Mouse (Mus musculus) heart, embryonic 14.5 days (tissue): ENCODE data around the gene Vmn2r93. TPM values are rescaled to one million over a fixed set of nuclear protein-coding genes. Genes with fewer than 3 reads are reported as not detected.

Experiments used
- ATAC-seq: fragments of 200-750 bp; cut with Nextera tagmentation; 2 replicates; pipeline ENCODE4 v1.8.0; 2017; ENCODE audit warnings: low read depth, moderate TSS enrichment; ENCODE audit not compliant: insufficient number of reproducible peaks, insufficient read depth, low FRiP score
- H3K27ac ChIP-seq, 2 experiments: fragments of 200-500 bp in 1 of 2; fragments of 300-500 bp in 1 of 2; sonication (generic) in 1 of 2; replicated peaks in 1 of 2; 2 replicates each; pipeline ENCODE4 v1.5.1; 2012 to 2014; ENCODE audit warnings: low read depth in 2 of 2, low read length in 2 of 2, control low read depth in 1 of 2, mild to moderate bottlenecking in 1 of 2, mixed read lengths in 1 of 2; ENCODE audit not compliant: control insufficient read depth in 1 of 2, insufficient read depth in 1 of 2
- H3K27me3 ChIP-seq: fragments of 300-500 bp; sonication (generic); 2 replicates; pipeline ENCODE4 v1.6.1; 2014; ENCODE audit warnings: mild to moderate bottlenecking, low read length, control low read depth; ENCODE audit not compliant: control insufficient read depth, insufficient read depth
- H3K36me3 ChIP-seq: fragments of 300-500 bp; sonication (generic); 2 replicates; pipeline ENCODE4 v1.6.1; 2014; ENCODE audit warnings: mild to moderate bottlenecking, control low read depth, low read length, mixed read lengths; ENCODE audit not compliant: control insufficient read depth, insufficient read depth
- H3K4me1 ChIP-seq, 2 experiments: fragments of 200-500 bp in 1 of 2; fragments of 300-500 bp in 1 of 2; sonication (generic) in 1 of 2; 2 replicates each; pipeline ENCODE4 v1.6.1; 2012 to 2014; ENCODE audit warnings: low read length in 2 of 2, control low read depth in 1 of 2, mixed read lengths in 1 of 2; ENCODE audit not compliant: control insufficient read depth in 2 of 2, insufficient read depth in 2 of 2
- H3K4me2 ChIP-seq: fragments of 300-500 bp; sonication (generic); 2 replicates; pipeline ENCODE4 v1.6.1; 2014; ENCODE audit warnings: mild to moderate bottlenecking, low read length
- H3K4me3 ChIP-seq, 2 experiments: fragments of 200-500 bp in 1 of 2; fragments of 300-500 bp in 1 of 2; sonication (generic) in 1 of 2; 2 replicates each; pipeline ENCODE4 v1.5.1; 2012 to 2014; ENCODE audit warnings: low read length in 2 of 2, mild to moderate bottlenecking in 2 of 2, control low read depth in 1 of 2, low read depth in 1 of 2, moderate library complexity in 1 of 2; ENCODE audit not compliant: control insufficient read depth in 1 of 2, insufficient read depth in 1 of 2
- H3K9ac ChIP-seq: fragments of 300-500 bp; sonication (generic); 2 replicates; pipeline ENCODE4 v1.6.1; 2014; ENCODE audit warnings: mild to moderate bottlenecking, low read length
- H3K9me3 ChIP-seq: fragments of 300-500 bp; sonication (generic); 2 replicates; pipeline ENCODE4 v1.6.1; 2016; ENCODE audit warnings: low read length, control low read depth; ENCODE audit not compliant: control insufficient read depth
- WGBS: fragments of 180-500 bp; shearing (Covaris S2); extraction: QIAGEN DNeasy Blood & Tissue Kit; methylation state at CpG from one replicate; pipeline ENCODE4 v1.1.7; 2014; 5-methylcytosine and 5-hydroxymethylcytosine counted together
- polyA plus RNA-seq: library from polyadenylated mRNA; unstranded; fragments of >200 nt; fragmentation: Nextera tagmentation; extraction: Ambion mirVana; gene quantifications from 2 replicates; pipeline ENCODE4 v1.2.1, GENCODE M21; 2014

Gene Vmn2r93
- polyA plus RNA-seq: not detected in 2 replicates

DNA sequence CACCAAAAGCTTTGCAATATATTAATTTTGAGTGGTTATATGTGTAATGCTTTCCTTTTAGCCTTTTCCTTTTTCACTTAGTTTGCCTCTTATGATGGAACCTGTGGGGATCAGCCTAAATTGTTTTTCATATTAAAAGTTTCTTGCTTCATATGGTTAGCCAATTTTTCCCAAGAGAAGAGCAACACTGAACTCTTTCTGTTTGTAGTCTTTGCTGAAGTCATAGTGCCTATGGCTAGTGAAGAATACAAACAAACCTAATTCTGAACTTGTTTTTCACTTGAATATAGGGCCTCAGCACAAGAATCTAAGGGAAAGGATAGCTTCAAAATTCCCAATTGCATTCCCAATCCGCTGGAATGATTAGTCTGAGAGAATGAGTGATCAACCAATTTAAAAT is at the start of gene Vmn2r93:
Vmn2r93 (plus strand) TSS at position 301 of the 400 bp plus-strand sequence.
- H3K27ac ChIP-seq: no peak within 1 kb of the TSS
- no peak within 1 kb of the TSS for H3K9ac ChIP-seq
- no peak for ATAC-seq
- no peak within 1 kb of the TSS for H3K4me2 ChIP-seq
- H3K27me3 ChIP-seq: no peaks in the 10 kb centered on the region
- no peak within 1 kb of the TSS for H3K4me3 ChIP-seq
- H3K4me1 ChIP-seq: no peaks in the 10 kb centered on the region
- WGBS: 27% methylated on average over 1 of the region's 1 CpGs
- no peaks in the 10 kb centered on the region for H3K36me3 ChIP-seq
- H3K9me3 ChIP-seq: peaks cover 5% of the 10 kb centered on the region; the same call in 1 of the 2 replicates

- Histone ChIP-seq H3K4me3 (no peak within 1 kb of the TSS), H3K36me3 (no peaks in the 10 kb centered on the region), H3K4me1 (no peaks in the 10 kb centered on the region), H3K27ac (no peak within 1 kb of the TSS), H3K9ac (no peak within 1 kb of the TSS), H3K4me2 (no peak within 1 kb of the TSS), H3K9me3 (0 out of 2 replicates have a peak, but pooled peaks cover 14% of the 10 kb centered on the region), H3K27me3 (no peaks in the 10 kb centered on the region)
- 59% methylated on average over 2 of the region's 2 CpGs for WGBS
- no peak for ATAC-seq
Measured at GRCm38 (mm10) chr17:18277656-18278055, 20.2 kb upstream of the Vmn2r93 start, which contains the start of gene Vmn2r94. Gene Vmn2r94, minus strand, starts transcription at chr17:18277756.

DNA sequence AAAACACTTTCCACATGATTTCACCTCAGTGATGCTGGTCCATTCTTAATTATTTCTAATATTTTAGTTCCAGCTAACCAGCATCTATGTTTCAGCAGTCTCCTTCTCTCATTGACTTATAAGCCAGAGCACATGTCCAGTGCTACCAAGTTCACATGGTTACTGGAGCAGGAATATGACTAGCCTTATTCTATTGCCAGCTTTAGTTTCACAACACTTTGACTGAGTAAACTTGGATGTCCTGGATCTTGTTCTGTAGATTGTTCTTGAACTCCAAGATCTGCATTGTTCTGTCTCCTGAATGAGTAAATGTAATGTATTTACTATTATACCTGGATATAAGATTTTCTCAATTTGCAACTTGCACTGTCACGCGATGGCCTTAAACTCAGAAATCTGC is 25.1 kb downstream of the Vmn2r93 start:
- ATAC-seq: no peak
- H3K36me3 ChIP-seq: no peaks in the 10 kb centered on the region
- no peaks in the 10 kb centered on the region for H3K4me1 ChIP-seq
- H3K9me3 ChIP-seq: peaks cover 26% of the 10 kb centered on the region; the same call in 1 of the 2 replicates
- no peak overlapping the region for H3K27ac ChIP-seq
- no peak overlapping the region for H3K9ac ChIP-seq
- no peak overlapping the region for H3K4me3 ChIP-seq
- H3K4me2 ChIP-seq: no peak overlapping the region
- no peaks in the 10 kb centered on the region for H3K27me3 ChIP-seq
- 91% methylated on average over 2 of the region's 2 CpGs for WGBS

- peaks cover 11% of the 10 kb centered on the region for H3K9me3 ChIP-seq
- WGBS: 41% methylated on average over 1 of the region's 1 CpGs
- H3K4me3 ChIP-seq: no peak overlapping the region
- H3K9ac ChIP-seq: no peak overlapping the region
- H3K4me1 ChIP-seq: no peaks in the 10 kb centered on the region
- ATAC-seq: no peak
- H3K27ac ChIP-seq: no peak overlapping the region
- no peaks in the 10 kb centered on the region for H3K27me3 ChIP-seq
- no peak overlapping the region for H3K4me2 ChIP-seq
- H3K36me3 ChIP-seq: no peaks in the 10 kb centered on the region
Measured at GRCm38 (mm10) chr17:18360007-18360406, 62.1 kb downstream of the Vmn2r93 start.

DNA sequence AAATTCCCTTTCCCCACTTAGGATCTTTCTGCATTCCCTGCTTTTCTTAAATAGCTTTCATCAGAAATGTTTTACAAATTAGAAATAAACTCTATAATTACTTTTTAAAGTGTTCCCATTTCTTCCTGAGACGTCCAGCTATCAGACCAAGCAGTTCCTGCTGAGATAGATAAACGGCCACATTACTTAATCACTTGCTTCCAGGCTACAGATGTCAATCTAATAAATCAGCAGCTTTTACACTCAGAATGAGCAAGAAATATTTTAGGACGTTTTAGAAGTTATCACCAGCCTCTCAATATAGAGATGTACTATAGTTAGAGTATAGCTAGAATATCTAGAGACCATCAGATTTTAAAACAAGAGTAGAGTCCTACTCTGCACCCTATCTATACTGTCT is 62.7 kb downstream of the Vmn2r93 start:
- H3K9ac ChIP-seq: no peak overlapping the region
- H3K4me2 ChIP-seq: no peak overlapping the region
- H3K9me3 ChIP-seq: peaks cover 13% of the 10 kb centered on the region
- H3K4me3 ChIP-seq: no peak overlapping the region
- no peak for ATAC-seq
- H3K4me1 ChIP-seq: no peaks in the 10 kb centered on the region
- no peaks in the 10 kb centered on the region for H3K36me3 ChIP-seq
- 31% methylated on average over 3 of the region's 3 CpGs for WGBS
- H3K27me3 ChIP-seq: no peaks in the 10 kb centered on the region
- H3K27ac ChIP-seq: no peak overlapping the region

Other genes starting within 250 kb of the Vmn2r93 start
- not detected in 2 replicates for gene Vmn2r124, start 248.7 kb upstream of the Vmn2r93 start, polyA plus RNA-seq
- not detected in 2 replicates for gene Vmn2r91, start 213.1 kb upstream of the Vmn2r93 start, polyA plus RNA-seq
- gene Vmn2r92, start 146.2 kb upstream of the Vmn2r93 start, polyA plus RNA-seq: not detected in 2 replicates
- gene Vmn2r94, start 20.3 kb upstream of the Vmn2r93 start, polyA plus RNA-seq: not detected in 2 replicates
- not detected in 2 replicates for gene Vmn2r95, start 126.0 kb downstream of the Vmn2r93 start, polyA plus RNA-seq